17 mouse cellular contexts compared by ENCODE assay signal in genomic region chr8:55048396-55048795, GRCm38 (mm10).
A peak's percentile ranks its signal among the peaks of the same experiment; 100 is the strongest.
DNase-seq lines count a peak whose midpoint lies in the region; ATAC-seq and TF ChIP-seq lines count a peak whose summit lies in the region.
"Had no signal": no experiment of that assay in that cellular context is flagged by ENCODE, and none has a peak within 500 bp of the region (broad histone marks: within the 10 kb centered on the region; RNA-seq: fewer than 3 reads in every experiment).

No protein-coding gene starts in this region.

- no peak for TF ChIP-seq CTCF in gastrocnemius, adult 2 months (IDR thresholded peaks at IDR 0.05)

- peak; percentile 50 for DNase-seq in forebrain, embryonic 14.5 days (ENCODE audit: low spot score)
- DNase-seq in A20 (ENCODE audit: low read depth, low spot score): peak; percentile 2
- peak; percentile 36 to 79 for DNase-seq in frontal cortex, postnatal 36 days (ENCODE audit: low spot score in 2 of 2)
- DNase-seq in left cerebral cortex, postnatal 14 days (ENCODE audit: low spot score in 2 of 2): peak; percentile 58 to 76
- DNase-seq in ovary, adult 18-20 months (ENCODE audit: low spot score): no peak
- DNase-seq in gastrocnemius, adult 2 months: no peak
- DNase-seq: B cell, adult 2 months; cerebellum, adult 2 months; heart, adult 2 months; heart, postnatal 10 days; kidney, adult 11 months; thymus, postnatal 14 days had no signal

- no peak overlapping the region for H3K4me3 ChIP-seq in forebrain, embryonic 14.5 days (ENCODE audit: low read depth, low read length)
- no peak overlapping the region for H3K4me3 ChIP-seq in forebrain, embryonic 12.5 days (replicated peaks)
- no peak overlapping the region for H3K4me3 ChIP-seq in gastrocnemius, adult 2 months
- H3K4me3 ChIP-seq: heart, adult 2 months; megakaryocyte, embryonic 14.5 days had no signal

- 73% methylated on average over 3 of the region's 3 CpGs for WGBS in forebrain, embryonic 14.5 days
- WGBS in forebrain, embryonic 12.5 days: 80% methylated on average over 3 of the region's 3 CpGs

- H3K9me3 ChIP-seq in forebrain, embryonic 14.5 days (replicated peaks; ENCODE audit: control insufficient read depth, low read length): no peaks in the 10 kb centered on the region
- H3K9me3 ChIP-seq in forebrain, embryonic 12.5 days: no peaks in the 10 kb centered on the region
- H3K9me3 ChIP-seq: megakaryocyte, embryonic 14.5 days had no signal

- H3K4me1 ChIP-seq in forebrain, embryonic 14.5 days (ENCODE audit: control insufficient read depth, insufficient read depth, low read length): no peaks in the 10 kb centered on the region
- H3K4me1 ChIP-seq in forebrain, embryonic 12.5 days: no peaks in the 10 kb centered on the region
- H3K4me1 ChIP-seq: megakaryocyte, embryonic 14.5 days had no signal

- intact Hi-C loops in left cerebral cortex, postnatal 14 days (cut with DNase I): no loop called here
- intact Hi-C loops in gastrocnemius, adult 2 months (cut with DNase I): no loop called here

- H3K36me3 ChIP-seq in forebrain, embryonic 14.5 days (ENCODE audit: control insufficient read depth, insufficient read depth, low read length): peaks cover 30% of the 10 kb centered on the region
- peaks cover 12% of the 10 kb centered on the region for H3K36me3 ChIP-seq in forebrain, embryonic 12.5 days (replicated peaks)
- H3K36me3 ChIP-seq: G1E had no signal

- no peak overlapping the region for H3K4me2 ChIP-seq in forebrain, embryonic 14.5 days (ENCODE audit: low read length)
- no peak overlapping the region for H3K4me2 ChIP-seq in forebrain, embryonic 12.5 days
- H3K4me2 ChIP-seq: liver, embryonic 11.5 days had no signal

- H3K27me3 ChIP-seq in forebrain, embryonic 14.5 days (replicated peaks; ENCODE audit: control insufficient read depth, insufficient read depth, low read length): no peaks in the 10 kb centered on the region
- no peaks in the 10 kb centered on the region for H3K27me3 ChIP-seq in forebrain, embryonic 12.5 days
- H3K27me3 ChIP-seq: megakaryocyte, embryonic 14.5 days had no signal

- no peak overlapping the region; the same call in 1 of the 2 replicates for H3K27ac ChIP-seq in forebrain, embryonic 14.5 days (ENCODE audit: low read depth, low read length)
- H3K27ac ChIP-seq in forebrain, embryonic 12.5 days: no peak overlapping the region
- H3K27ac ChIP-seq in gastrocnemius, adult 2 months: no peak overlapping the region
- H3K27ac ChIP-seq: heart, adult 2 months had no signal

- ATAC-seq in forebrain, embryonic 14.5 days: peak; percentile 54; the same call in 1 of the 2 replicates
- no peak for ATAC-seq in forebrain, embryonic 12.5 days (ENCODE audit: low FRiP score)
- no peak for ATAC-seq in inflammation-experienced regulatory T-cells, adult 6 months

- H3K9ac ChIP-seq in forebrain, embryonic 14.5 days (ENCODE audit: low read length): no peak overlapping the region
- no peak overlapping the region for H3K9ac ChIP-seq in forebrain, embryonic 12.5 days

Comparison
In these comparisons a context has a peak if more than half of its experiments do, and no peak if none do; other contexts are left out.
1. DNase-seq: peak in forebrain, embryonic 14.5 days (single experiment), A20 (single experiment), frontal cortex, postnatal 36 days (2 of 2) and left cerebral cortex, postnatal 14 days (2 of 2); none in ovary, adult 18-20 months (single experiment) and gastrocnemius, adult 2 months (single experiment).